Mouse (Mus musculus): ENCODE measurements around the gene Gpr137c. TPM values are rescaled to one million over a fixed set of nuclear protein-coding genes. Genes with fewer than 3 reads are reported as not detected.

Gpr137c gene
- polyA plus RNA-seq, 1 experiment from 2014 or later, result 13.3 TPM

- ATAC-seq (ENCODE audit: low FRiP score), result no peak
- WGBS, result 93% methylated on average over 8 of the region's 8 CpGs
- no peak overlapping the region for H3K4me3 ChIP-seq
- no peaks in the 10 kb centered on the region; the same call in 1 of the 2 replicates for H3K4me1 ChIP-seq (replicated peaks)
- no peaks in the 10 kb centered on the region for H3K9me3 ChIP-seq
- no peak overlapping the region for H3K27ac ChIP-seq
- H3K27me3 ChIP-seq, result no peaks in the 10 kb centered on the region
- peaks cover 10% of the 10 kb centered on the region for H3K36me3 ChIP-seq
- no peak overlapping the region for H3K9ac ChIP-seq
- H3K4me2 ChIP-seq, result no peak overlapping the region
Observed at GRCm38 (mm10) chr14:45307630-45308328, 88.3 kb downstream of the Gpr137c start.

GRCm38 (mm10) chr14:45309646-45310045 is 90.1 kb downstream of the Gpr137c start:
- no peak overlapping the region for H3K4me3 ChIP-seq
- no peaks in the 10 kb centered on the region; the same call in 1 of the 2 replicates for H3K4me1 ChIP-seq (replicated peaks)
- H3K27ac ChIP-seq, result no peak overlapping the region
- 88% methylated on average over 13 of the region's 13 CpGs for WGBS
- H3K9ac ChIP-seq, result no peak overlapping the region
- H3K4me2 ChIP-seq, result no peak overlapping the region
- H3K9me3 ChIP-seq, result no peaks in the 10 kb centered on the region
- ATAC-seq (ENCODE audit: low FRiP score), result no peak
- H3K36me3 ChIP-seq, result peaks cover 6% of the 10 kb centered on the region
- no peaks in the 10 kb centered on the region for H3K27me3 ChIP-seq

GRCm38 (mm10) chr14:45310101-45310500 is 90.6 kb downstream of the Gpr137c start:
- peaks cover 3% of the 10 kb centered on the region for H3K36me3 ChIP-seq
- no peak overlapping the region for H3K4me2 ChIP-seq
- no peak overlapping the region for H3K4me3 ChIP-seq
- ATAC-seq (ENCODE audit: low FRiP score), result no peak
- H3K27me3 ChIP-seq, result no peaks in the 10 kb centered on the region
- H3K9ac ChIP-seq, result no peak overlapping the region
- 92% methylated on average over 14 of the region's 14 CpGs for WGBS
- H3K27ac ChIP-seq, result no peak overlapping the region
- no peaks in the 10 kb centered on the region; the same call in 1 of the 2 replicates for H3K4me1 ChIP-seq (replicated peaks)
- no peaks in the 10 kb centered on the region for H3K9me3 ChIP-seq

- peak overlapping the region; percentile 95 for H3K9ac ChIP-seq
- no peak overlapping the region for H3K27ac ChIP-seq
- no peaks in the 10 kb centered on the region for H3K36me3 ChIP-seq
- peak overlapping the region; percentile 90 for H3K4me3 ChIP-seq
- 75% methylated on average over 5 of the region's 5 CpGs for WGBS
- ATAC-seq (ENCODE audit: low FRiP score), result no peak
- peaks cover 23% of the 10 kb centered on the region for H3K4me1 ChIP-seq (replicated peaks)
- peak overlapping the region; percentile 64 for H3K4me2 ChIP-seq
- no peaks in the 10 kb centered on the region for H3K27me3 ChIP-seq
- no peaks in the 10 kb centered on the region for H3K9me3 ChIP-seq
Observed at GRCm38 (mm10) chr14:45316927-45317326, 97.4 kb downstream of the Gpr137c start.

- Histone ChIP-seq H3K36me3 (no peaks in the 10 kb centered on the region), H3K27ac (peak overlapping the region; percentile 93), H3K9ac (peak overlapping the region; percentile 95), H3K9me3 (no peaks in the 10 kb centered on the region), H3K4me2 (peak overlapping the region; percentile 64), H3K4me3 (peak overlapping the region; percentile 90), H3K4me1 (replicated peaks) (peaks cover 23% of the 10 kb centered on the region), H3K27me3 (no peaks in the 10 kb centered on the region)
- no peak; the same call in 1 of the 2 replicates for ATAC-seq (ENCODE audit: low FRiP score)
- WGBS, result under 1% methylated on average over 38 of the region's 38 CpGs
Observed at GRCm38 (mm10) chr14:45317921-45318411, 98.4 kb downstream of the Gpr137c start.

GRCm38 (mm10) chr14:45318426-45319236 is 99.1 kb downstream of the Gpr137c start, which contains the start of gene Ero1l:
Gene Ero1l, minus strand, starts transcription at chr14:45318771.
- H3K4me2 ChIP-seq, result peak within 1 kb of the TSS; percentile 64
- peak; percentile 96 for ATAC-seq (ENCODE audit: low FRiP score)
- peak within 1 kb of the TSS; percentile 90 for H3K4me3 ChIP-seq
- H3K9ac ChIP-seq, result peak within 1 kb of the TSS; percentile 95
- H3K4me1 ChIP-seq (replicated peaks), result peaks cover 23% of the 10 kb centered on the region
- H3K36me3 ChIP-seq, result no peaks in the 10 kb centered on the region
- no peaks in the 10 kb centered on the region for H3K9me3 ChIP-seq
- no peaks in the 10 kb centered on the region for H3K27me3 ChIP-seq
- peak within 1 kb of the TSS; percentile 93 for H3K27ac ChIP-seq
- WGBS, result 3% methylated on average over 48 of the region's 74 CpGs

- 0 out of 2 replicates have a peak overlapping the region, but pooled peaks have one; percentile 90 for H3K4me3 ChIP-seq
- no peak for ATAC-seq (ENCODE audit: low FRiP score)
- no peaks in the 10 kb centered on the region for H3K27me3 ChIP-seq
- peaks cover 23% of the 10 kb centered on the region for H3K4me1 ChIP-seq (replicated peaks)
- H3K9me3 ChIP-seq, result no peaks in the 10 kb centered on the region
- no peak overlapping the region for H3K9ac ChIP-seq
- peak overlapping the region; percentile 64 for H3K4me2 ChIP-seq
- no peaks in the 10 kb centered on the region for H3K36me3 ChIP-seq
- WGBS, result 73% methylated on average over 3 of the region's 3 CpGs
- H3K27ac ChIP-seq, result no peak overlapping the region
Observed at GRCm38 (mm10) chr14:45319237-45319610, 99.7 kb downstream of the Gpr137c start.

- 83% methylated on average over 4 of the region's 4 CpGs for WGBS
Observed at GRCm38 (mm10) chr14:45320111-45320510, 100.6 kb downstream of the Gpr137c start.

GRCm38 (mm10) chr14:45321067-45321466 is 101.5 kb downstream of the Gpr137c start:
- WGBS, result 88% methylated on average over 3 of the region's 3 CpGs
- Histone ChIP-seq H3K4me2 (no peak overlapping the region), H3K4me3 (no peak overlapping the region), H3K27ac (no peak overlapping the region), H3K9ac (no peak overlapping the region), H3K27me3 (no peaks in the 10 kb centered on the region), H3K4me1 (replicated peaks) (peaks cover 18% of the 10 kb centered on the region), H3K9me3 (no peaks in the 10 kb centered on the region), H3K36me3 (no peaks in the 10 kb centered on the region)
- no peak for ATAC-seq (ENCODE audit: low FRiP score)

More at GRCm38 (mm10) chr14:45320111-45320510, 100.6 kb downstream of the Gpr137c start:
- Histone ChIP-seq H3K4me2 (no peak overlapping the region), H3K4me3 (no peak overlapping the region), H3K27me3 (no peaks in the 10 kb centered on the region), H3K36me3 (no peaks in the 10 kb centered on the region), H3K9me3 (no peaks in the 10 kb centered on the region), H3K27ac (no peak overlapping the region), H3K9ac (no peak overlapping the region), H3K4me1 (replicated peaks) (peaks cover 23% of the 10 kb centered on the region)
- no peak for ATAC-seq (ENCODE audit: low FRiP score)

- ATAC-seq (ENCODE audit: low FRiP score), result no peak
- peaks cover 14% of the 10 kb centered on the region for H3K4me1 ChIP-seq (replicated peaks)
- H3K4me3 ChIP-seq, result no peak overlapping the region
- H3K36me3 ChIP-seq, result no peaks in the 10 kb centered on the region
- H3K9me3 ChIP-seq, result no peaks in the 10 kb centered on the region
- no peak overlapping the region for H3K4me2 ChIP-seq
- H3K9ac ChIP-seq, result no peak overlapping the region
- no peak overlapping the region for H3K27ac ChIP-seq
- no peaks in the 10 kb centered on the region for H3K27me3 ChIP-seq
- WGBS, result 85% methylated on average over 5 of the region's 5 CpGs
Observed at GRCm38 (mm10) chr14:45321622-45322021, 102.1 kb downstream of the Gpr137c start.

- Histone ChIP-seq H3K36me3 (no peaks in the 10 kb centered on the region), H3K9ac (no peak overlapping the region), H3K27me3 (no peaks in the 10 kb centered on the region), H3K4me3 (no peak overlapping the region), H3K4me2 (no peak overlapping the region), H3K9me3 (no peaks in the 10 kb centered on the region), H3K27ac (no peak overlapping the region), H3K4me1 (replicated peaks) (peaks cover 7% of the 10 kb centered on the region)
- 85% methylated on average over 2 of the region's 2 CpGs for WGBS
- no peak for ATAC-seq (ENCODE audit: low FRiP score)
Observed at GRCm38 (mm10) chr14:45322450-45322849, 102.9 kb downstream of the Gpr137c start.

GRCm38 (mm10) chr14:45323320-45323719 is 103.8 kb downstream of the Gpr137c start:
- H3K4me3 ChIP-seq, result no peak overlapping the region
- no peak for ATAC-seq (ENCODE audit: low FRiP score)
- WGBS, result 91% methylated on average over 3 of the region's 3 CpGs
- H3K4me1 ChIP-seq (replicated peaks), result peaks cover 6% of the 10 kb centered on the region
- H3K4me2 ChIP-seq, result no peak overlapping the region
- H3K36me3 ChIP-seq, result no peaks in the 10 kb centered on the region
- H3K27me3 ChIP-seq, result no peaks in the 10 kb centered on the region
- no peak overlapping the region for H3K9ac ChIP-seq
- no peak overlapping the region for H3K27ac ChIP-seq
- no peaks in the 10 kb centered on the region for H3K9me3 ChIP-seq
